Mouse (Mus musculus) layer of hippocampus, adult 6 months (tissue): Measurements from ENCODE around the gene Gm4924. TPM values are rescaled to one million over a fixed set of nuclear protein-coding genes. Genes with fewer than 3 reads are reported as not detected.

ENCODE experiments used
- long read RNA-seq, 2 experiments: library from polyadenylated mRNA; unstranded; transcript quantifications; one replicate each; pipeline ENCODE4 v2.0.0; 2019 to 2020
- polyA plus RNA-seq: library from polyadenylated mRNA; unstranded; fragments of <200 nt; fragmentation: Nextera tagmentation; gene quantifications from 2 replicates; pipeline ENCODE4 v1.2.3, GENCODE M21; 2021

Gene Gm4924
- polyA plus RNA-seq: 6.2 and 7.0 TPM in 2 replicates
- long read RNA-seq, experiment 1, partial matches to known transcripts: 0 of 5 reads
- long read RNA-seq, experiment 1, other reads (novel, unspliced or antisense): 1 of 5 reads
- long read RNA-seq, experiment 2, partial matches to known transcripts: 1 of 19 reads
- long read RNA-seq, experiment 2, other reads (novel, unspliced or antisense): 11 of 19 reads

GRCm38 (mm10) chr10:82354083-82355010, at the start of gene Gm4924:
TSS of gene Gm4924 (plus strand) at chr10:82354255.

GRCm38 (mm10) chr10:82316482-82316881, 37.6 kb upstream of the Gm4924 start, which contains the start of gene 4932415D10Rik:
TSS of gene 4932415D10Rik (minus strand) at chr10:82316582.

Other genes starting within 250 kb of the Gm4924 start
- 3.5 and 4.0 TPM in 2 replicates for gene AU041133, start 226.2 kb upstream of the Gm4924 start, polyA plus RNA-seq
- 16.4 and 17.6 TPM in 2 replicates for gene Zfp938, start 113.0 kb upstream of the Gm4924 start, polyA plus RNA-seq
- gene 4932415D10Rik, start 37.7 kb upstream of the Gm4924 start, polyA plus RNA-seq: not detected in 2 replicates
- not detected in 2 replicates for gene Gm1553, start 138.4 kb downstream of the Gm4924 start, polyA plus RNA-seq